Mouse (Mus musculus): ENCODE results near the gene Vcam1. TPM values are rescaled to one million over a fixed set of nuclear protein-coding genes. Genes with fewer than 3 reads are reported as not detected.

The Vcam1 gene
- total RNA-seq, 1 experiment: 0.27 TPM

DNA sequence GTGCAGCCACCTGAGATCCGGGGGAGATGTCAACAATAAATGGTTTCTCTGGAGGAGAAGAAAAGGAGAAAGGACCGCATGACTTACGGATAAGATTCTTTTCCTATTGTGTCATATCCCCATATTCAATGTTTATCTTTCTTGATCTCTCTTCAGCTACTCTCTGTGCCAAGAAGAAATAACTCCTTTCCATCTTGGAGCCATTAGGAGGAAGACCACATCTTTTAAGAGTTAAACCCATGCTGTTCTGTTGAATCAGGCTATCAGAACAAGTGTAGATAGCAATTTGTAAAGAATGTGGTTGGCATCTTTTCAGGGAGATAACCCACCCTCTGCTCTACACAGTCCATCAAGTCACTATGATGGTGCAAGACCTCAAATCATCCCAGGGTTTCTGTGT, 8.5 kb downstream of the Vcam1 start:
- Histone ChIP-seq H3K9me3 (ENCODE audit: control insufficient read depth, insufficient read depth, low read depth, low read length) (no peaks in the 10 kb centered on the region), H3K4me3 (ENCODE audit: insufficient read depth in 1 of 2, low read depth in 1 of 2, low read length in 2 of 2, poor library complexity in 1 of 2, severe bottlenecking in 1 of 2) (no peak overlapping the region), H3K4me1 (ENCODE audit: control insufficient read depth in 2 of 2, insufficient read depth in 2 of 2, low read length in 2 of 2, poor library complexity in 1 of 2) (no peaks in the 10 kb centered on the region), H3K36me3 (ENCODE audit: control insufficient read depth, insufficient read depth, low read length, poor library complexity, severe bottlenecking) (no peaks in the 10 kb centered on the region), H3K27ac (ENCODE audit: insufficient read depth, low read depth, low read length, poor library complexity, severe bottlenecking) (no peak overlapping the region), H3K9ac (ENCODE audit: insufficient read depth, low read depth, low read length, poor library complexity, severe bottlenecking) (no peak overlapping the region)
- TF ChIP-seq ZNF384 (IDR thresholded peaks at IDR 0.05; ENCODE audit: low read depth, low read length): no peak
- no peak for TF ChIP-seq CHD2 (IDR thresholded peaks at IDR 0.05; ENCODE audit: low read depth, low read length)
- no peak for TF ChIP-seq MAFK (IDR thresholded peaks at IDR 0.05; ENCODE audit: insufficient read depth, low read depth, low read length)
- TF ChIP-seq HCFC1 (IDR thresholded peaks at IDR 0.05; ENCODE audit: borderline replicate concordance, insufficient read depth, low read length): no peak
- TF ChIP-seq ZC3H11A (IDR thresholded peaks at IDR 0.05; ENCODE audit: borderline replicate concordance, low read depth, low read length): no peak
- no peak for DNase-seq (ENCODE audit: low read depth, low spot score)
- in situ Hi-C loops (cut with MboI; ENCODE audit: low sequenced_read_pairs in 2 of 2, unreplicated experiment in 2 of 2): no loop called here

DNA sequence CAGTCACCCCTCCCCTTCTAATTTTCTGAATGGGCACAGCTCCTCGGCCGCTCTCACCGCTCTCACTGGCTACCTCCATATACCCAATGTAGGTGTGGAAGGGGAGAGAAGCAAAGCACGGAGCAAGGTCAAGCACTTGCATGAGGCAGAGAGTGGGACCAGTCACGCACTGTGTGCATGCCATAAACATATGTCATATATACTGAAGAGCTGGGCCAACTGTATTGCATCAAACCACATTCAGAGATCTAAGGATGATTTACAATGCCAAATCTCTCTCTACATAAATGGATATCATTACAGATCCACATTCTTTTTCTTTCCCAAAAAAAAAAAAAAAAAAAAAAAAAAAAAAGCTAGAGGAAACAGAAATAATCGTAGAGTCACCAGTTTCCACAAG, 9.1 kb downstream of the Vcam1 start:
- TF ChIP-seq HCFC1 (IDR thresholded peaks at IDR 0.05; ENCODE audit: borderline replicate concordance, insufficient read depth, low read length) (no peak), MAFK (IDR thresholded peaks at IDR 0.05; ENCODE audit: insufficient read depth, low read depth, low read length) (no peak), CHD2 (IDR thresholded peaks at IDR 0.05; ENCODE audit: low read depth, low read length) (no peak), ZNF384 (IDR thresholded peaks at IDR 0.05; ENCODE audit: low read depth, low read length) (no peak), ZC3H11A (IDR thresholded peaks at IDR 0.05; ENCODE audit: borderline replicate concordance, low read depth, low read length) (no peak)
- Histone ChIP-seq H3K36me3 (ENCODE audit: control insufficient read depth, insufficient read depth, low read length, poor library complexity, severe bottlenecking) (no peaks in the 10 kb centered on the region), H3K4me1 (ENCODE audit: control insufficient read depth in 2 of 2, insufficient read depth in 2 of 2, low read length in 2 of 2, poor library complexity in 1 of 2) (no peaks in the 10 kb centered on the region), H3K4me3 (ENCODE audit: insufficient read depth in 1 of 2, low read depth in 1 of 2, low read length in 2 of 2, poor library complexity in 1 of 2, severe bottlenecking in 1 of 2) (no peak overlapping the region), H3K27ac (ENCODE audit: insufficient read depth, low read depth, low read length, poor library complexity, severe bottlenecking) (no peak overlapping the region), H3K9me3 (ENCODE audit: control insufficient read depth, insufficient read depth, low read depth, low read length) (no peaks in the 10 kb centered on the region), H3K9ac (ENCODE audit: insufficient read depth, low read depth, low read length, poor library complexity, severe bottlenecking) (no peak overlapping the region)
- in situ Hi-C loops (cut with MboI; ENCODE audit: low sequenced_read_pairs in 2 of 2, unreplicated experiment in 2 of 2): no loop called here
- no peak for DNase-seq (ENCODE audit: low read depth, low spot score)

DNA sequence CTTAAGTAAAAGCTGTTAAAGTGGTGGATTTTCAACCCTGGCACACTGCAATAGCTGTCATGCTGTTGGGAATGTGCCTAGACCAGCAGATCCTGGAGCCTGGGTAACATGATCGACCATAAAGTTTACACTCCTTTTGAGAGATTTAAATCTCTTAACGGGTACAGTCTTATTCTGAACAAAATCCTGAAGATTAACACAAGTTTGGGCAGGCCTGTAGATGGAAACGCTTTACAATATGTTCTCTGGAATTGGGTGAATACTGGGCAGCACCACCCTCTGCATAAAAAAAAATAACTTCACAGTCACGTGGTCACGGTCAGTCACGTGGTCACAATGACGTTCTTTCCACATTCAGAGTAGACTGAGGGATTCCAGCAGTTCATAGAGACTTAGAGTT, 10.3 kb downstream of the Vcam1 start:
- Histone ChIP-seq H3K4me3 (ENCODE audit: insufficient read depth in 1 of 2, low read depth in 1 of 2, low read length in 2 of 2, poor library complexity in 1 of 2, severe bottlenecking in 1 of 2) (no peak overlapping the region), H3K27ac (ENCODE audit: insufficient read depth, low read depth, low read length, poor library complexity, severe bottlenecking) (no peak overlapping the region), H3K9ac (ENCODE audit: insufficient read depth, low read depth, low read length, poor library complexity, severe bottlenecking) (no peak overlapping the region), H3K36me3 (ENCODE audit: control insufficient read depth, insufficient read depth, low read length, poor library complexity, severe bottlenecking) (no peaks in the 10 kb centered on the region), H3K4me1 (ENCODE audit: control insufficient read depth in 2 of 2, insufficient read depth in 2 of 2, low read length in 2 of 2, poor library complexity in 1 of 2) (no peaks in the 10 kb centered on the region), H3K9me3 (ENCODE audit: control insufficient read depth, insufficient read depth, low read depth, low read length) (no peaks in the 10 kb centered on the region)
- no peak for TF ChIP-seq MAFK (IDR thresholded peaks at IDR 0.05; ENCODE audit: insufficient read depth, low read depth, low read length)
- TF ChIP-seq CHD2 (IDR thresholded peaks at IDR 0.05; ENCODE audit: low read depth, low read length): no peak
- peak; percentile 59 for TF ChIP-seq ZNF384 (IDR thresholded peaks at IDR 0.05; ENCODE audit: low read depth, low read length)
- in situ Hi-C loops (cut with MboI; ENCODE audit: low sequenced_read_pairs in 2 of 2, unreplicated experiment in 2 of 2): no loop called here
- DNase-seq (ENCODE audit: low read depth, low spot score): no peak

DNA sequence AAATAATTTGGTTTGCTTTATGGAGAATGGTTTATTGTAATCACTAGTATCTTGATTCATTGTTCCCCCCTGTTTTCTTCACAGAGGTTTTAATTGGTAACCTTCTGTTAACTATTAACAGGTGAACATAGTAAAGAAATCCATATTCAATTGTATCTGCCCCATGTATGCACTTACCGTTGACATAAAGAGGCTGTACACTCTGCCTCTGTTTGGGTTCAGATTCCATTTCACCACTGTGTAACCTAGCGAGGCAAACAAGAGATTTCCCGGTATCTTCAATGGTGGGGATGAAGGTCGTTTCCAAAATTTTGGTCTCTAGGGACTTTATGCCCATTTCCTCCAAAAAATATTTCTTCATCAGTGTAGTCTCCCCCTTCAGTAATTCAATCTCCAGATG, 12.4 kb downstream of the Vcam1 start:
- DNase-seq (ENCODE audit: low read depth, low spot score): no peak
- H3K4me3 ChIP-seq (ENCODE audit: insufficient read depth in 1 of 2, low read depth in 1 of 2, low read length in 2 of 2, poor library complexity in 1 of 2, severe bottlenecking in 1 of 2): no peak overlapping the region
- no peak overlapping the region for H3K9ac ChIP-seq (ENCODE audit: insufficient read depth, low read depth, low read length, poor library complexity, severe bottlenecking)
- TF ChIP-seq CHD2 (IDR thresholded peaks at IDR 0.05; ENCODE audit: low read depth, low read length) (no peak), MAFK (IDR thresholded peaks at IDR 0.05; ENCODE audit: insufficient read depth, low read depth, low read length) (no peak), HCFC1 (IDR thresholded peaks at IDR 0.05; ENCODE audit: borderline replicate concordance, insufficient read depth, low read length) (no peak), ZNF384 (IDR thresholded peaks at IDR 0.05; ENCODE audit: low read depth, low read length) (no peak), ZC3H11A (IDR thresholded peaks at IDR 0.05; ENCODE audit: borderline replicate concordance, low read depth, low read length) (no peak)
- no peaks in the 10 kb centered on the region for H3K9me3 ChIP-seq (ENCODE audit: control insufficient read depth, insufficient read depth, low read depth, low read length)
- H3K36me3 ChIP-seq (ENCODE audit: control insufficient read depth, insufficient read depth, low read length, poor library complexity, severe bottlenecking): no peaks in the 10 kb centered on the region
- in situ Hi-C loops (cut with MboI; ENCODE audit: low sequenced_read_pairs in 2 of 2, unreplicated experiment in 2 of 2): no loop called here
- no peak overlapping the region for H3K27ac ChIP-seq (ENCODE audit: insufficient read depth, low read depth, low read length, poor library complexity, severe bottlenecking)
- no peaks in the 10 kb centered on the region for H3K4me1 ChIP-seq (ENCODE audit: control insufficient read depth in 2 of 2, insufficient read depth in 2 of 2, low read length in 2 of 2, poor library complexity in 1 of 2)
